Mouse (Mus musculus): ENCODE measurements around the gene Nhs.

Gene Nhs

GRCm38 (mm10) chrX:162017471-162017870 is 142.1 kb downstream of the Nhs start:
- DNase-seq = no peak

GRCm38 (mm10) chrX:162012570-162012969 is 147.0 kb downstream of the Nhs start:
- DNase-seq = no peak

GRCm38 (mm10) chrX:162009876-162010275 is 149.7 kb downstream of the Nhs start:
- DNase-seq = no peak

DNA sequence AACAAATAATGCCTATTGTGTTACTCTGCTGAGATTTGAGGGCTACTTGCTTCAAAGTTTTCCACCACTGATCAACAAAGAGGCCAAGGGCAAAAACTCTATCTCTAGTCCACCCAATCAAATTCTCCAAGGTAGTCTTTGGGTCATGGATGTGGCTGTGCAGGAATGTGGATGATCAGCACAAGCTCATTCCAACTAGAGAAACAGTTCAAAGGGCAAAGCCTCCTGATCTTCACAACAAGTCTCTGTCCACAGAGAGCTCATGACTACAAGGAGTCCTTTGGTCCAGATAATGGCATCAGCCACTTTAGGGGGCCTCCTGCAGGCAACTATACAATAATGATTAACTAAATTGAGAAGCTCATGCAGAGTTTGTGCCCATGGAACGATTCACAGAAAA is 155.7 kb downstream of the Nhs start:
- peak; percentile 44 for DNase-seq

GRCm38 (mm10) chrX:161998876-161999275 is 160.7 kb downstream of the Nhs start:
- DNase-seq = no peak

- DNase-seq = no peak
Observed at GRCm38 (mm10) chrX:161997170-161997795, 162.2 kb downstream of the Nhs start.

GRCm38 (mm10) chrX:161990171-161990570 is 169.4 kb downstream of the Nhs start:
- peak; percentile 60 for DNase-seq

DNA sequence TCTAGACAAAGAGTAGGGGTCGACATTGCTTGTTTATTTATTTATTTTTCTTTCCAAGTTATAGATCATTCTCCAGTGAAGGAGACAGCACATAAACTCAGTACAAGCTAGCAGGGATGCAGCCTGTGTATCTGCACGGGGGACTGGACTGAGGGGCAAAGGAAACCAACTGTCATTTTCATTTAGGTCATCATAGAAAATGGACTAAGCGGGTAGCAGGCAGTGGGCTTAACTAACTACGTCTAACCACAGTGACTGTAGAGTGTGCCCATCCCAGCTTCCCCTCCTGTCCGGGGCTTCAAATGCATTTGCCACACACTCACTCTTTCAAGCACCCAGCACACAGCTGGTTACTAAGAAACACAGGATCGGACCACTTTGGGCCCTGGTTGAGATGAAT is 174.6 kb downstream of the Nhs start:
- no peak for DNase-seq

DNA sequence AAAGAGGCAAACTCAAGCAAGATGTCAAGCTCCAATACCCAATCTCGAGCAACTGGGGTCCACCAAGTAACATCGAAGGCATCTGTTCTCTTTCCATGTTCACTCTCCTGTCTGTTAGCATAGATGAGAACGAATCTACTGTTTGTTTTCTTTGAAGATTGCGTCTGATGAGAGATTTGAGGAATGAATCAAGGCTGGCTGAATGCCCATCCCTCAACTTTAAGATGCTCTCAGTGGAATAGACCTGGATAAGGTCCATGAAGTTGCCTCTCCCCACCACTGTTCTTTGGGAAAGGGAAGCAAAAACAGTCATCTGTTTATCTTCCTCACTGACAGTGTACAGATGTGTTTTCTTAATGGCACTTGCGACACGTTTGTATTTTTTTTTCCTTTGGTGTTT is 178.1 kb downstream of the Nhs start:
- no peak for DNase-seq

DNA sequence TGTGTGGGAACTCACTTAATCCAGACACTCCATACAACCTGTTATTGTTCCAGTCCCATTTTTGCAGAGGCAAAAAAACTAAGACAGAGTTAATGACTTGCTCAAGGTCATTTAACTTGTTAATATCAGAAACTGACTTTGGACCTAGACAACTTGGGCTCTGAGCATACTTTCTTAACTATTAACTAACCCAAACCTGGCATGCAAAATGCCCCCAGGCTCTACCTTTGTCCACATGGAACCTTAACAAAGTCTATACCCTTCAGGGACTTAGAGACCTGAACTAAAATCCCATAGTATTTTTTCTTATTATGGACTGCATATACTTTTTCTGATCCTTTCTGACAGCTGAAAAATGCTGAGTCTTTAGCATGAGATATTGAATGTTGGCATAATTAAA is 179.6 kb downstream of the Nhs start:
- peak; percentile 43 for DNase-seq

DNA sequence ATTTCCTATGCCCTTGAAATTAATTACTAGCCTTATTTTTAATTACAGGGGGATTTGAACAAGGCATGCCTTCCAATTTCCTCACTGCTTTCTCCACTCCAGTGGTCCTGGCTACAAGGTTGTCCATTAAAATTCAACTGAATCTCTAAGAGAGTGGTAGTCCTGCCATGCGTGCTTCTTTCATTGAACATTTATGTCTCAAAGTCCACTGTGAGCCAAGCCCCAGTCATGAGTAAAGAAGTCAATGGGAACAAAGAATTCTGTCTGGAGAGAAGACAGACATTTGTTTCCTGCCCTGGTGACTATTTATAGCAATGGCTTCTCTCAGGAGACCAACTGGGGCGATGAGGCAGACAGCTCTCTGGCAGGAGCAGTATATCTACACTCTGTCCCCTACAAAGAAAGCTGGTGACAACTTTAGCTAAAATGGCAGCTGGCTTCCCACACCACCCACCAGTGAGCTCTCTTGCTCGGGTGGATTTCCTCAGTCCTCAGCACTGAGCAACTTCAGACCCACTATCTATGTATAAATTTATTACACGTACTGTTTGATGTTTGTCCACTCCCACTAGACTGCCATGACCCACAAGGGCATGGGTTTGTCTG is 182.2 kb downstream of the Nhs start:
- peak; percentile 16 for DNase-seq

GRCm38 (mm10) chrX:161976376-161976775 is 183.2 kb downstream of the Nhs start:
- DNase-seq = no peak

DNA sequence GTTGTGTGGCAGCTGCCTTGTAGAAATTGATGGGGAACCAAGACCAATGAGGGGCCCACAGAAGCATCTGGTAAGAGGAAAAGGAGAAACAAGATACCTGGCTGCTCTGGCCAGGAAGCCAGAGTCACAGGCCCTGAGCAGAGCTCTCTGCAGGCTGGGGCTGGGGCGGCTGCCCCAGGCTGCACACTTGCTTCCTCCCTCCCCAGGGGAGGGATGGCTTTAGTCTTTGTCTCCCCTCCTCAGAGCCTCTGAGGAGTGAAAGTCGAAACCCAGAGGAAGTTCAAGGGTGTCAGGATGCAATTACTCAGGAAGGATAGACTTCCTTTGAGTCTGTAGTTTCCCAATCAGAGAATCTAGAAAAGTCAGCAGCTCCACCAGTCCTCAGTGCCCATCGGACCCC is 186.0 kb downstream of the Nhs start:
- no peak for DNase-seq

GRCm38 (mm10) chrX:161972723-161973122 is 186.8 kb downstream of the Nhs start:
- no peak for DNase-seq

- DNase-seq = no peak
Observed at GRCm38 (mm10) chrX:161971961-161972502, 187.5 kb downstream of the Nhs start.

- no peak for DNase-seq
Observed at GRCm38 (mm10) chrX:161971131-161971530, 188.4 kb downstream of the Nhs start.

- peak; percentile 38 for DNase-seq
Observed at GRCm38 (mm10) chrX:161967692-161968091, 191.8 kb downstream of the Nhs start.

- DNase-seq = no peak
Observed at GRCm38 (mm10) chrX:161963372-161963771, 196.2 kb downstream of the Nhs start.

GRCm38 (mm10) chrX:161962855-161963254 is 196.7 kb downstream of the Nhs start:
- no peak for DNase-seq

DNA sequence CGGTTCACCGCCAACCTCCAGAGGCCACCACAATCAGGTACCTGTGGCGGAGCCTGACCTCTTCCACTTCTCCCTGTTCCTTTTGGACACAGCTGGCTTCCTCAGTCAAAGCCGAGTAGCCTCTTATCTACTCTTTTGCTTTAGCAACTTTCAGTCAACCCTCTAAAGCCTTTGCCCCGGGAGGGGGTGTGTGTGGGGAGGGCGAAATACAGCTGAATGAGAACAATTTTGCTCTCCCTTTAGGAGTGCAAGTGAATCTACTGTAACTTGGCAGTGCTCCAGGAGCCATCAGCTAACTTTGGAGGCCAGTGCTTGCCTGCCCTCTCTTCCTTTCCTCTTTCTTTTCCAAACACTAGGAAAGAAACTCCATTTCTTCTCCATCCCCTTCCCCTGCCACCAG is 197.8 kb downstream of the Nhs start:
- peak; percentile 48 for DNase-seq

DNA sequence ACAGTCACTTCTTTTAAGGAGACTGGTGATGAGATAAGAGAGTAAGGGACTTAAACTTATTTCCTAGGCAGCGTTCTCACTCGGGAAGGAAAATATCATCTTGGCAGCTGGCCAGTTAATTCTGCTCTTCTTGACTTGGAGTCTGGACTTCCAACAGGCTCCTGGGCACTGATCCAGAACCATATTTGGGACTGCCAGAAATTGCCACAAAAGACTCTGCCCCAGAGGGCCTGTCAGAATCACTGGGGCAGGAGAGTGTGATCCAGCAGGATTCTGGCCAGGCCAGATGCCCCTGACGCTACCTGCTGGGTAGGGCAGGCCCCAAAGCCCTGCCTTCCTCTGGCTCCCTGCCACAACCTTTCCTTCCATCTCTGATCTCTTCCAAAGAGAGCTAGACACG is 198.4 kb downstream of the Nhs start:
- DNase-seq = peak; percentile 90

DNA sequence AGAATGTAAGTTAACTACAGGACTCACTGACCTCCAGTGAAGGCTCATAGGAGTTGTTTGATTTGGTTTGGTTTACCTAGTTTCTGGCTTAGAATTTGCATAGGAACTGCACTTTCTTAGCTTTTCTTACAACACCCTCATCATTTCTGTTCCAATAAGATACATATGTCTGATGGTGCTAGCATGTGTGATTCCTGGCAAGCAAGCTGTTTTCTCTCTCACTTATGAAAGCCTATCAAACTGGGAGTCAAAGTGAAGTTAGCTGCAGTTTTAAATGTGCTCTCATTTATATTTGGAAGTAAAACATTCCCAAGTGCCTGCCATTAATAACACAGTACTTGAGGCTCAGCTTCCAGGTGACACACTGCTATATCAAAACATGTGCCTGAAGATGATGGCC is 207.2 kb downstream of the Nhs start:
- no peak for DNase-seq

DNA sequence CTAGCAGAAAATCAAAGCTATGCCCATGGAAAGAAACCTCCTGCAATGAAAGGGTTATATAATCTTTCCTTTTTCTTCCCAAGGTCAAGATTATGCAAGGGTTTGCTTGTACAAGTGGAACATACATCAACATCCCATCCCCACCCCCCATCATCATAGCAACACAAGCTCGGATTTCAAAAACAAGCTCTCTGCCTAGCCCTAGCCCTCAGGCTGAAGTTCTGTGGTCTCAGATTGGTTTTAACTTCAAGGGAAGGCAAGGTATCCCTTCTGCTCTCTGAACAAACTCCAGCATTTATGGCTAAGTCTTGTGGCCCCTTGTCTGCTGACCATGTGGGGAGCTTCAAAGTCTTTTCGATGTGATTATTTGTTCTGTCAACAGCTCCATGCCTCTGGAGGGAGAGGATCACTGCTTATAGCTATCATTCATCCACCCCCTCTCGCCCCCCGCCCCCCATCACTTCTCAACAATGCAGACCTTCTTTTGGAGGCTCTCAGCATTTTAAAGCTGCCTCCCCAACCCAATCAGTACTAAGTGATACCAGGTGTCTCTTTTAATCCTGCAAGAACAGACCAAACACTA is 216.3 kb downstream of the Nhs start:
- no peak for DNase-seq

DNA sequence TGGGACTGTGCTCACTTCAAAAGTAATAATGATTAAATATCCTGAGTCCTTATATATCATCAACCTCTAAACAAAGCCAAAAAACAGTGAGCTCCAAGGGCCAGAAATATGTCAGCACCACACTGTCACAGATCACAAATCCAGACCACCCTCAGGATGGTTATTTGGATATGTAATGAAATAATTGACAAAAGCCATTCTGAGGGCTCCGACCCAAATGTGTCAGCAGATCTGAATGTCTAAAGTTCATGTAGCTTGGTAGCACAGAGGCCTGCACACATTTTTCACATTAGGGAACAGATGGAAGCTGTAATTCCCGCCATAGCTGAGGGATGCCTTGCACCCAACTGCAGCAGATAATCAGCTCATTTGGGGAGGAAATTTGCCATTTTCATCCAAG is 218.8 kb downstream of the Nhs start:
- no peak for DNase-seq
